Mouse (Mus musculus): ENCODE measurements at regions not wholly inside any gene's neighbourhood (a gene's known extent, or its start where the extent isn't known, plus 50 kb on each side); places are given as distances from the start of the nearest gene placed in this dataset.

GRCm38 (mm10) chr5:111656436-111656835, 77.3 kb upstream of the Gm26897 start:
- TF ChIP-seq CTCF (IDR thresholded peaks at IDR 0.05; ENCODE audit: low read depth) (no peak), EP300 (IDR thresholded peaks at IDR 0.05; ENCODE audit: low read depth) (no peak)
